Mouse (Mus musculus) thymus, adult 18-20 months (tissue): ENCODE results near the gene Car4.

Experiments used
- DNase-seq, 2 experiments: peaks; one replicate each; pipeline ENCODE4 v3.0.0; 2022; ENCODE audit warnings: mixed read lengths in 2 of 2

Gene Car4

GRCm38 (mm10) chr11:84959181-84959580, 1.6 kb downstream of the Car4 start:
- no peak for DNase-seq

- no peak for DNase-seq
These were observed 2.2 kb downstream of the Car4 start for GRCm38 (mm10) chr11:84959701-84960181.

- DNase-seq, result no peak
These were observed 2.7 kb downstream of the Car4 start for GRCm38 (mm10) chr11:84960291-84960690.

- DNase-seq, result no peak
These were observed 3.2 kb downstream of the Car4 start for GRCm38 (mm10) chr11:84960780-84961179.

GRCm38 (mm10) chr11:84961571-84961970, 4.0 kb downstream of the Car4 start:
- DNase-seq, result no peak

GRCm38 (mm10) chr11:84962536-84962935, 5.0 kb downstream of the Car4 start:
- no peak for DNase-seq

- no peak for DNase-seq
These were observed 6.0 kb downstream of the Car4 start for GRCm38 (mm10) chr11:84963556-84963955.

- DNase-seq, result no peak
These were observed 9.1 kb downstream of the Car4 start for GRCm38 (mm10) chr11:84966696-84967095.

- DNase-seq, result no peak
These were observed 9.5 kb downstream of the Car4 start for GRCm38 (mm10) chr11:84967113-84967512.

GRCm38 (mm10) chr11:84968309-84968708, 10.7 kb downstream of the Car4 start:
- DNase-seq, result no peak

GRCm38 (mm10) chr11:84968775-84969174, 11.2 kb downstream of the Car4 start:
- no peak for DNase-seq

- no peak for DNase-seq
These were observed 14.5 kb downstream of the Car4 start for GRCm38 (mm10) chr11:84972067-84972466.

GRCm38 (mm10) chr11:84973661-84974060, 16.1 kb downstream of the Car4 start:
- DNase-seq, result no peak

- DNase-seq, result no peak
These were observed 17.0 kb downstream of the Car4 start for GRCm38 (mm10) chr11:84974582-84974981.

- DNase-seq, result no peak
These were observed 19.1 kb downstream of the Car4 start for GRCm38 (mm10) chr11:84976706-84977105.

GRCm38 (mm10) chr11:84977385-84977952, 19.9 kb downstream of the Car4 start:
- no peak for DNase-seq

GRCm38 (mm10) chr11:84978113-84978512, 20.5 kb downstream of the Car4 start:
- DNase-seq, result no peak

- no peak for DNase-seq
These were observed 21.8 kb downstream of the Car4 start for GRCm38 (mm10) chr11:84979351-84979750.

- no peak for DNase-seq
These were observed 23.1 kb downstream of the Car4 start for GRCm38 (mm10) chr11:84980697-84981096.

- no peak for DNase-seq
These were observed 27.8 kb downstream of the Car4 start for GRCm38 (mm10) chr11:84985421-84985820.

GRCm38 (mm10) chr11:84988341-84988919, 30.8 kb downstream of the Car4 start:
- DNase-seq, result no peak

- DNase-seq, result no peak
These were observed 35.4 kb downstream of the Car4 start for GRCm38 (mm10) chr11:84992996-84993395.

GRCm38 (mm10) chr11:84995241-84995640, 37.7 kb downstream of the Car4 start:
- DNase-seq, result no peak

- DNase-seq, result no peak
These were observed 46.0 kb downstream of the Car4 start for GRCm38 (mm10) chr11:85003566-85003965.

GRCm38 (mm10) chr11:85013121-85013520, 55.5 kb downstream of the Car4 start:
- DNase-seq, result no peak
